Mouse (Mus musculus) hindbrain, postnatal 0 days (tissue): Measurements from ENCODE around the gene Rnf113a2. TPM values are rescaled to one million over a fixed set of nuclear protein-coding genes. Genes with fewer than 3 reads are reported as not detected.

Experiments used
- ATAC-seq: fragments of 200-750 bp; cut with Nextera tagmentation; 2 replicates; pipeline ENCODE4 v1.8.0; 2017; ENCODE audit warnings: mild to moderate bottlenecking, moderate TSS enrichment, moderate library complexity
- DNase-seq: peaks from one replicate; pipeline ENCODE4 v3.0.0-alpha.2; 2015; ENCODE audit warnings: low spot score
- H3K27ac ChIP-seq: fragments of 300-500 bp; sonication (generic); 2 replicates; pipeline ENCODE4 v1.5.1; 2014; ENCODE audit warnings: mild to moderate bottlenecking
- H3K27me3 ChIP-seq: fragments of 300-500 bp; sonication (generic); 2 replicates; pipeline ENCODE4 v1.6.1; 2014; ENCODE audit warnings: low read length, mixed read lengths; ENCODE audit not compliant: insufficient read depth
- H3K36me3 ChIP-seq: fragments of 300-500 bp; sonication (generic); 2 replicates; pipeline ENCODE4 v1.6.1; 2014; ENCODE audit warnings: low read length, mixed read lengths; ENCODE audit not compliant: insufficient read depth
- H3K4me1 ChIP-seq: fragments of 300-500 bp; sonication (generic); 2 replicates; pipeline ENCODE4 v1.6.1; 2014; ENCODE audit warnings: antibody characterized with exemption, low read length, mixed read lengths; ENCODE audit not compliant: insufficient read depth
- H3K4me2 ChIP-seq: fragments of 300-500 bp; sonication (generic); 2 replicates; pipeline ENCODE4 v1.6.1; 2014; ENCODE audit warnings: low read depth, mild to moderate bottlenecking, low read length, moderate library complexity, mixed read lengths
- H3K4me3 ChIP-seq: fragments of 300-500 bp; sonication (generic); 2 replicates; pipeline ENCODE4 v1.5.1; 2014; ENCODE audit warnings: low read length
- H3K9ac ChIP-seq: fragments of 300-500 bp; sonication (generic); replicated peaks from 2 replicates; pipeline ENCODE4 v1.6.1; 2014; ENCODE audit warnings: mild to moderate bottlenecking, low read length, moderate library complexity, mixed read lengths
- H3K9me3 ChIP-seq: fragments of 300-500 bp; sonication (generic); 2 replicates; pipeline ENCODE4 v1.6.1; 2016; ENCODE audit warnings: low read length, mixed read lengths
- CTCF ChIP-seq: IDR thresholded peaks from 2 replicates; pipeline ENCODE4 v1.5.1; 2016; ENCODE audit warnings: antibody characterized with exemption, control low read depth, low read depth
- WGBS: fragments of 180-500 bp; shearing (Covaris S2); extraction: QIAGEN DNeasy Blood & Tissue Kit; methylation state at CpG from one replicate; pipeline ENCODE4 v1.1.7; 2014; 5-methylcytosine and 5-hydroxymethylcytosine counted together
- polyA plus RNA-seq: library from polyadenylated mRNA; unstranded; fragments of >200 nt; fragmentation: Nextera tagmentation; extraction: Ambion mirVana; gene quantifications from 2 replicates; pipeline ENCODE4 v1.2.1, GENCODE M21; 2015
- total RNA-seq: library from RNA; depleted of rRNA; stranded (reverse); fragments of >200 nt; gene quantifications from 2 replicates; pipeline ENCODE4 v1.2.3, GENCODE M21; 2014

The Rnf113a2 gene
- total and polyA plus RNA-seq, 2 experiments from 2014 or later: 7.4 to 20.1 TPM

DNA sequence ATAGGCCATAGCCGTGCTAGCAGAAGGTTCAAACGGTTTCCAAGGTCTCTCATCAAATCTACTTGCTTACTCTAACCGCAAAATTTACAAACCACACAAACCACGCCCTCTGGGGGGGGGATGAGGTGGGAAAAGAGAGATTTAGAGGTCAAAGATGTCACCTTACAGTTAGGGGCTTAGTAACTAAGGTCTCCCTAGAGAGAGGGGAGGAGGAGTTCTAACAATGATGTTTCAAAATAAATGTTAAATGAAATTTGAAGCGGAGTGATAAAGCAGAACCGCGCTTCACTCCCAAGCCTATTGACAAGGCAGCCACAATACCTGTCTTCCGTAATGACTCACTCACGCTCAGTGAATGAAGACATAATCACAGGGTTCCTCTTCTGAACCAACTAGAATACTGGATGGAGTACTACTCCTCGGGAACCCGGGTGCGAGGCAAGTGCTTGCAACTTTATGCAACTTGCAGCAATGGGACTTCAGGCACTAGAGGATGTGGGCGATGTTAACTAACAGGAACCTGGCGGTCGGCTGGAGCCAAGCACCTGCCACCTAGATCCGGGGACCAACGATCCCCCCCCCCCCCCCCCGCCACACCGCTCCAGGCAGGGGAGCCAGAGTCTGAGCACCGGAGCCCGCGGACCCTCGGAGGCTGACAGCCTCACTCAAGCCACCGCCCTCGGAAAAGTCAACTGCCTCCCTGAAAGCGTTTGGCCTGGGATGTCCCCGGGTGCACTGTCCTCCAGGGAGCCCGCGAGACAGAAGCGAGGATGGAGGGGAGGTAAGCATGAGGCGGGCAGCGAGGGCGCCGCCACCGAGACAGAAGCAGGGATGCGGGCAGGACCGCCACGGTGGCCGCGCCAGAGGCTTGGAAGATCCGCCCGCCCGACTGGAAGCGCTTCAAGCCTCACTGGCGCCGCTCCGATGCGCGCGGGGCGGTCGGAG lies 8.8 kb upstream of the Rnf113a2 start:
- Histone ChIP-seq H3K4me3 (peak overlapping the region; percentile 93), H3K4me1 (peaks cover 5% of the 10 kb centered on the region), H3K36me3 (no peaks in the 10 kb centered on the region), H3K9me3 (no peaks in the 10 kb centered on the region), H3K27me3 (no peaks in the 10 kb centered on the region), H3K27ac (peak overlapping the region; percentile 93), H3K4me2 (peak overlapping the region; percentile 88), H3K9ac (peak overlapping the region; percentile 76)
- TF ChIP-seq CTCF: peak; percentile 7; the same call in 1 of the 2 replicates
- peak; percentile 52 for DNase-seq
- 2% methylated on average over 51 of the region's 52 CpGs for WGBS
- ATAC-seq: peak; percentile 81

- Histone ChIP-seq H3K9ac (peak within 1 kb of the TSS; percentile 76), H3K36me3 (no peaks in the 10 kb centered on the region), H3K4me1 (peaks cover 5% of the 10 kb centered on the region), H3K27ac (peak within 1 kb of the TSS; percentile 93), H3K9me3 (no peaks in the 10 kb centered on the region), H3K27me3 (no peaks in the 10 kb centered on the region), H3K4me3 (peak within 1 kb of the TSS; percentile 93), H3K4me2 (peak within 1 kb of the TSS; percentile 88)
- 0 out of 2 replicates have a peak, but pooled peaks have one; percentile 10 for TF ChIP-seq CTCF
- peak; percentile 96 for ATAC-seq
- DNase-seq: peak; percentile 96
- 1% methylated on average over 62 of the region's 63 CpGs for WGBS
Measured at GRCm38 (mm10) chr12:84408819-84409507, 8.0 kb upstream of the Rnf113a2 start, which contains the start of the genes Entpd5 and Bbof1. Entpd5 (minus strand) TSS chr12:84409029. Bbof1 (plus strand) TSS chr12:84409071.

DNA sequence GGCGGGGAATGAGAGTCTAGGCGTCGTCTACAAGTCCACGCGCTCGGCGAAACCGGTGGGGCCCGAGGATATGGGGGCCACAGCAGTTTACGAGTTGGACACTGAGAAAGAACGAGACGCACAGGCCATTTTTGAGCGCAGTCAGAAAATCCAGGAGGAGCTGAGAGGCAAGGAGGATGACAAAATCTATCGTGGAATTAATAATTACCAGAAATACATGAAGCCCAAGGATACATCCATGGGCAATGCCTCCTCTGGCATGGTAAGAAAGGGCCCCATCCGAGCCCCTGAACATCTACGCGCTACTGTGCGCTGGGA lies 568 bp downstream of the Rnf113a2 start:
- ATAC-seq (0 out of 2 replicates have a peak, but pooled peaks have one; percentile 16), DNase-seq (no peak)
- H3K36me3 ChIP-seq: no peaks in the 10 kb centered on the region
- H3K27ac ChIP-seq: peak overlapping the region; percentile 71
- 38% methylated on average over 18 of the region's 18 CpGs for WGBS
- H3K27me3 ChIP-seq: no peaks in the 10 kb centered on the region
- H3K9me3 ChIP-seq: no peaks in the 10 kb centered on the region
- no peaks in the 10 kb centered on the region; the same call in 1 of the 2 replicates for H3K4me1 ChIP-seq
- H3K9ac ChIP-seq: peak overlapping the region; percentile 49
- peak overlapping the region; percentile 66 for H3K4me2 ChIP-seq
- no peak for TF ChIP-seq CTCF
- peak overlapping the region; percentile 54 for H3K4me3 ChIP-seq

GRCm38 (mm10) chr12:84423990-84424389 lies 7.0 kb downstream of the Rnf113a2 start:
- Histone ChIP-seq H3K36me3 (no peaks in the 10 kb centered on the region), H3K9ac (no peak overlapping the region), H3K9me3 (no peaks in the 10 kb centered on the region), H3K4me1 (no peaks in the 10 kb centered on the region), H3K4me3 (no peak overlapping the region), H3K4me2 (no peak overlapping the region), H3K27ac (no peak overlapping the region), H3K27me3 (no peaks in the 10 kb centered on the region)
- no peak for DNase-seq
- TF ChIP-seq CTCF: no peak
- 55% methylated on average over 3 of the region's 3 CpGs for WGBS
- ATAC-seq: no peak

GRCm38 (mm10) chr12:84429825-84430224 lies 12.8 kb downstream of the Rnf113a2 start:
- H3K4me2 ChIP-seq: no peak overlapping the region
- TF ChIP-seq CTCF: no peak
- ATAC-seq: no peak
- no peak for DNase-seq
- H3K27me3 ChIP-seq: no peaks in the 10 kb centered on the region
- H3K27ac ChIP-seq: no peak overlapping the region
- H3K4me1 ChIP-seq: no peaks in the 10 kb centered on the region
- 87% methylated on average over 2 of the region's 2 CpGs for WGBS
- H3K36me3 ChIP-seq: peaks cover 34% of the 10 kb centered on the region; the same call in 1 of the 2 replicates
- H3K9ac ChIP-seq: no peak overlapping the region
- H3K4me3 ChIP-seq: no peak overlapping the region
- no peaks in the 10 kb centered on the region for H3K9me3 ChIP-seq

- TF ChIP-seq CTCF: no peak
- H3K4me2 ChIP-seq: no peak overlapping the region
- H3K9ac ChIP-seq: no peak overlapping the region
- H3K4me3 ChIP-seq: no peak overlapping the region
- H3K9me3 ChIP-seq: no peaks in the 10 kb centered on the region
- ATAC-seq (no peak), DNase-seq (no peak)
- no peak overlapping the region for H3K27ac ChIP-seq
- no peaks in the 10 kb centered on the region for H3K4me1 ChIP-seq
- H3K27me3 ChIP-seq: no peaks in the 10 kb centered on the region
- 80% methylated on average over 2 of the region's 2 CpGs for WGBS
- peaks cover 16% of the 10 kb centered on the region; the same call in 1 of the 2 replicates for H3K36me3 ChIP-seq
Measured at GRCm38 (mm10) chr12:84438697-84439096, 21.7 kb downstream of the Rnf113a2 start.
